ENCODE assay signal across 14 mouse cellular contexts in genomic region chr13:31958346-31959335, GRCm38 (mm10).
DNase-seq lines count a peak whose midpoint lies in the region; ATAC-seq and TF ChIP-seq lines count a peak whose summit lies in the region.
"Had no signal": no experiment of that assay in that cellular context is flagged by ENCODE, and none has a peak within 500 bp of the region (broad histone marks: within the 10 kb centered on the region; RNA-seq: fewer than 3 reads in every experiment).

No protein-coding gene starts in this region.

- no peak for ATAC-seq in hindbrain, postnatal 0 days
- ATAC-seq in hindbrain, embryonic 16.5 days, result no peak
- peak; percentile 45; the same call in 1 of the 2 replicates for ATAC-seq in heart, embryonic 13.5 days (ENCODE audit: extremely low read depth, insufficient number of reproducible peaks, low FRiP score, low TSS enrichment)

- WGBS in hindbrain, postnatal 0 days, result 52% methylated on average over 13 of the region's 13 CpGs
- 55% methylated on average over 13 of the region's 13 CpGs for WGBS in hindbrain, embryonic 16.5 days
- 29% methylated on average over 13 of the region's 13 CpGs for WGBS in heart, embryonic 13.5 days
- WGBS in limb, embryonic 10.5 days, result 58% methylated on average over 13 of the region's 13 CpGs

- no peaks in the 10 kb centered on the region for H3K9me3 ChIP-seq in hindbrain, postnatal 0 days (ENCODE audit: low read length)
- H3K9me3 ChIP-seq in hindbrain, embryonic 16.5 days (ENCODE audit: control insufficient read depth, low read length), result no peaks in the 10 kb centered on the region
- no peaks in the 10 kb centered on the region for H3K9me3 ChIP-seq in heart, embryonic 13.5 days
- no peaks in the 10 kb centered on the region for H3K9me3 ChIP-seq in limb, embryonic 10.5 days (replicated peaks)

- DNase-seq in hindbrain, postnatal 0 days (ENCODE audit: low spot score), result peak; percentile 2
- DNase-seq in testis, postnatal 14 days (ENCODE audit: low spot score), result peak; percentile 7
- no peak for DNase-seq in testis, postnatal 10 days (ENCODE audit: low spot score)
- DNase-seq in limb, embryonic 10.5 days (ENCODE audit: low spot score), result no peak
- no peak for DNase-seq in frontal cortex, postnatal 36 days (ENCODE audit: low spot score in 2 of 2)
- no peak for DNase-seq in cerebellum, adult 9-10 months
- DNase-seq: adrenal gland, postnatal 10 days; B cell, adult 2 months; kidney, adult 11 months; layer of hippocampus, adult 9-11 months; lung, postnatal 14 days; spleen, adult 18-20 months had no signal

- no peak overlapping the region for H3K4me2 ChIP-seq in hindbrain, postnatal 0 days (ENCODE audit: low read depth, low read length)
- H3K4me2 ChIP-seq in hindbrain, embryonic 16.5 days (ENCODE audit: low read length), result no peak overlapping the region
- H3K4me2 ChIP-seq in heart, embryonic 13.5 days, result peak overlapping the region; percentile 9; the same call in 1 of the 2 replicates

- TF ChIP-seq CTCF in hindbrain, postnatal 0 days (IDR thresholded peaks at IDR 0.05; ENCODE audit: low read depth), result no peak

- H3K4me3 ChIP-seq in hindbrain, postnatal 0 days (ENCODE audit: low read length), result no peak overlapping the region
- H3K4me3 ChIP-seq in hindbrain, embryonic 16.5 days (ENCODE audit: low read length), result no peak overlapping the region
- no peak overlapping the region for H3K4me3 ChIP-seq in heart, embryonic 13.5 days
- no peak overlapping the region for H3K4me3 ChIP-seq in limb, embryonic 10.5 days

- H3K27ac ChIP-seq in hindbrain, postnatal 0 days, result 0 out of 2 replicates have a peak overlapping the region, but pooled peaks have one; percentile 17
- no peak overlapping the region for H3K27ac ChIP-seq in hindbrain, embryonic 16.5 days (ENCODE audit: low read depth, low read length)
- H3K27ac ChIP-seq in heart, embryonic 13.5 days (replicated peaks), result peak overlapping the region; percentile 82
- H3K27ac ChIP-seq in limb, embryonic 10.5 days, result no peak overlapping the region; the same call in 1 of the 2 replicates

- H3K4me1 ChIP-seq in hindbrain, postnatal 0 days (ENCODE audit: insufficient read depth, low read length), result peaks cover 5% of the 10 kb centered on the region; the same call in 1 of the 2 replicates
- H3K4me1 ChIP-seq in hindbrain, embryonic 16.5 days (ENCODE audit: control insufficient read depth, insufficient read depth, low read depth, low read length), result no peaks in the 10 kb centered on the region; the same call in 1 of the 2 replicates
- H3K4me1 ChIP-seq in heart, embryonic 13.5 days, result peaks cover 42% of the 10 kb centered on the region
- H3K4me1 ChIP-seq in limb, embryonic 10.5 days, result peaks cover 25% of the 10 kb centered on the region

- no peak overlapping the region for H3K9ac ChIP-seq in hindbrain, postnatal 0 days (replicated peaks; ENCODE audit: low read length)
- no peak overlapping the region for H3K9ac ChIP-seq in hindbrain, embryonic 16.5 days (ENCODE audit: low read depth, low read length)
- no peak overlapping the region for H3K9ac ChIP-seq in heart, embryonic 13.5 days

- H3K27me3 ChIP-seq in hindbrain, postnatal 0 days (ENCODE audit: insufficient read depth, low read length), result no peaks in the 10 kb centered on the region
- no peaks in the 10 kb centered on the region for H3K27me3 ChIP-seq in hindbrain, embryonic 16.5 days (replicated peaks; ENCODE audit: control insufficient read depth, insufficient read depth, low read length)
- H3K27me3 ChIP-seq in heart, embryonic 13.5 days (replicated peaks), result no peaks in the 10 kb centered on the region
- peaks cover 54% of the 10 kb centered on the region for H3K27me3 ChIP-seq in limb, embryonic 10.5 days (ENCODE audit: low read depth, poor library complexity, severe bottlenecking)

- no peaks in the 10 kb centered on the region for H3K36me3 ChIP-seq in hindbrain, postnatal 0 days (ENCODE audit: insufficient read depth, low read length)
- no peaks in the 10 kb centered on the region for H3K36me3 ChIP-seq in hindbrain, embryonic 16.5 days (ENCODE audit: control insufficient read depth, insufficient read depth, low read length)
- no peaks in the 10 kb centered on the region for H3K36me3 ChIP-seq in heart, embryonic 13.5 days
- no peaks in the 10 kb centered on the region for H3K36me3 ChIP-seq in limb, embryonic 10.5 days

Comparison
In these comparisons a context has a peak if more than half of its experiments do, and no peak if none do; other contexts are left out.
1. DNase-seq: peak in hindbrain, postnatal 0 days (single experiment) and testis, postnatal 14 days (single experiment); none in testis, postnatal 10 days (single experiment), limb, embryonic 10.5 days (single experiment), frontal cortex, postnatal 36 days (0 of 2) and cerebellum, adult 9-10 months (single experiment).
2. H3K27ac ChIP-seq: peak in hindbrain, postnatal 0 days (single experiment) and heart, embryonic 13.5 days (single experiment); none in hindbrain, embryonic 16.5 days (single experiment) and limb, embryonic 10.5 days (single experiment).